Mouse (Mus musculus) layer of hippocampus, adult 2 months (tissue): ENCODE measurements around the gene Eml5. TPM values are rescaled to one million over a fixed set of nuclear protein-coding genes. Genes with fewer than 3 reads are reported as not detected.

Source experiments
- DNase-seq, 2 experiments: peaks; one replicate each; pipeline ENCODE4 v3.0.0; 2022; ENCODE audit warnings: low spot score in 2 of 2
- H3K27ac ChIP-seq: fragments of 200-600 bp; 2 replicates; pipeline ENCODE4 v1.8.1; 2022
- H3K4me3 ChIP-seq: fragments of 200-600 bp; 2 replicates; pipeline ENCODE4 v1.8.1; 2022; ENCODE audit warnings: mild to moderate bottlenecking
- CTCF ChIP-seq: fragments of 200-600 bp; conservative IDR thresholded peaks from 2 replicates; pipeline ENCODE4 v1.8.1; 2022; ENCODE audit warnings: antibody characterized with exemption, mild to moderate bottlenecking, moderate library complexity
- total RNA-seq, 2 experiments: library from RNA; stranded (reverse); gene quantifications; 2 replicates each; pipeline ENCODE4 v1.2.3; 2021

The Eml5 gene
- total RNA-seq, 2 experiments from 2014 or later, result 83.5 to 109 TPM

GRCm38 (mm10) chr12:98878693-98879092 is 22.6 kb downstream of the Eml5 start:
- H3K4me3 ChIP-seq, result no peak overlapping the region
- no peak for DNase-seq
- H3K27ac ChIP-seq, result no peak overlapping the region
- no peak for TF ChIP-seq CTCF

GRCm38 (mm10) chr12:98875216-98875615 is 26.1 kb downstream of the Eml5 start:
- no peak for TF ChIP-seq CTCF
- DNase-seq, result no peak
- H3K4me3 ChIP-seq, result no peak overlapping the region
- H3K27ac ChIP-seq, result no peak overlapping the region

DNA sequence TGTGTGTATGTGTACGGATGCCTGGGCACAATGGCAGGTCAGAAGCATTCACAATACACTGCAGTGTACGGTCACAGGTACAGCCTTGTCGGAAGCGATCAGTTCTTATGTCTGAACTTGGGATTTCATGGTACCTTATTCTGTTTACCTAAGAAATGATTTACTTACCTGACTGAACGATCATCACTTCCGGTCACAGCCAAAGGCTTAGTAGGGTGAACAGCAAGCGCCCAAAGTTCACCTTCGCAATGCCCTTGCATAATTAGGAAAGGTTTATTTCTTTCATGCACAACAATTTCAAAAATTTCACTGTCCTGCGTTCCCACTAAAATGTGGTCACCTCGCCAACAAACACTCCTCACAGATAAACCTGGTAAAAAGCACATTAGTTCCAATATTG is 28.4 kb downstream of the Eml5 start:
- Histone ChIP-seq H3K27ac (no peak overlapping the region), H3K4me3 (no peak overlapping the region)
- no peak for DNase-seq
- no peak for TF ChIP-seq CTCF

GRCm38 (mm10) chr12:98863436-98863835 is 37.8 kb downstream of the Eml5 start:
- no peak overlapping the region for H3K27ac ChIP-seq
- no peak for DNase-seq
- no peak for TF ChIP-seq CTCF
- H3K4me3 ChIP-seq, result no peak overlapping the region

DNA sequence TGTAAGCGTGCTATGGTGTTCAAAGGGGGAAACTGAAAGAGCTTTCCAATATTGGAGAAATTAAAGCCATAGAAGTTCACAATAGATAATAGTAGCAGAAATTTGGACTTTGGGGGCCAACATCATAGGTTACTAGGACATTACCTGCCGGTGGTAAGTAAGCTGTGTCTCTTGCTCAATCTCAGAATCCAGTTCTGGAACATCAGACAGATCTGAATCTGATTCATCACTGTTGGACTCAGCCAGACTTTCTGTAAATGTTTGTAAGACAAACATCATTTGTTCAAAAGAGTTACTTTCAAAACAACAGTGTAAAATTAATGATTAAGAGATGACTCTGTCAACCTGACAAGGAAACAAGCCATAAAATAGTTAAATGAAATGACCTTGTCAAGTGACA is 41.0 kb downstream of the Eml5 start:
- no peak for TF ChIP-seq CTCF
- Histone ChIP-seq H3K27ac (no peak overlapping the region), H3K4me3 (no peak overlapping the region)
- DNase-seq, result no peak

DNA sequence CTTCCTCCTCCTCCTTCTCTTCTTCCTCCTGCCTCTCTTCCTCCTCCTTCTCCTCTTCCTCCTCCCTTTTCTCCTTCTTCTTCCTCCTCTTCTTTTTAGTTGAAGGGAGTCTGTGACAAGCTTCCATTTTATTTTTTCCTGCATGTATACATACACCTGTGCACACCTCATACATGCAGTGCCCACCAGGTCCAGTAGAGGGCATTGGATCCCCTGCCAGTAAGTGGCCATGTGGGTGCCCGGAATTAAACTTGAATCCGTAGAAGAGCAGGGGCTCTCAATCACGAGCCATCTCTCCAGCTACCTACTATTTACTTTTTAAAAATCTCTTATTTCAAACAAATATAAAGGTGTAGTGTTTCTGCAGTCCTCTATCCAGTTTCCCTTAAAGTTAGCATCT is 50.5 kb downstream of the Eml5 start:
- peak in 1 of 2 experiments; percentile 33 for DNase-seq

DNA sequence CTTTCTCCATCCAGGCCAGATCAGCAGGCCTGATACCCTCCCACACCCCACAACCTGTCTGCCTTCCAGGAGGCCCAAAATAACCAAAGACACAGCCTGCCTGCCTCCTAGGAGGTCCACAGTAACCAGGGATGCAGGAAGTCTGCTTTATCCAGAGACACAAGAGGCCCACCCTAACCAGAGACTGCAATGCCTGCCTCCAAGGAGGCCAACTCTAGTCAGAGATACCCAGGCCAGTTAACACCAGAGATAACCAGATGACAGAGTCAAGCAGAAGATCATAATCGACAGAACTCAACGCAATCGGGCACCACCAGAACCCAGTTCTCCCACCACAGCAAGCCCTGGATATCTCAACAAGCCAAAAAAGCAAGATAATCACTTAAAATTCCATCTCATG is 56.5 kb downstream of the Eml5 start:
- no peak for TF ChIP-seq CTCF
- DNase-seq, result no peak
- H3K4me3 ChIP-seq, result no peak overlapping the region
- H3K27ac ChIP-seq, result no peak overlapping the region

More for the DNA sequence above, 50.5 kb downstream of the Eml5 start:
- Histone ChIP-seq H3K4me3 (no peak overlapping the region), H3K27ac (0 out of 2 replicates have a peak overlapping the region, but pooled peaks have one; percentile 14)
- TF ChIP-seq CTCF, result peak; percentile 77

DNA sequence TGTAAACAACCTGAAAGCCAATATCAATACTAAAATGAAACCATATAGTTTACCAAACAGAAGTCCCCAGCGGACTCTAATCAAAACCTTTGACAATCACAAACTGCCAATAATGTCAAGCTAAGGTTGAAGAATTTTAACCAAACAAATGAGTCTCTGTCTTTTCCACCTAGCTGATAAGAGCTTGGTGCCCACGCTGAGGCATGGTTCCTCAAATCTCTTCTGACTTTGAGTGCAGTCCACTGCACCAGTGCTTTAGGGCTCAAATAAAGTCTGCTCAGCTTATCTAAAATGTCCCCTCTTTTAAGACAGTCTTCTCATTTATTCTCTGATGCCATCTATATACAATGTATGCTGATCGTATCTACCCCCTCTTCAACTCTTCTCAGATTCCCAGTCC is 61.1 kb downstream of the Eml5 start:
- no peak overlapping the region for H3K4me3 ChIP-seq
- no peak for DNase-seq
- TF ChIP-seq CTCF, result no peak
- no peak overlapping the region for H3K27ac ChIP-seq

DNA sequence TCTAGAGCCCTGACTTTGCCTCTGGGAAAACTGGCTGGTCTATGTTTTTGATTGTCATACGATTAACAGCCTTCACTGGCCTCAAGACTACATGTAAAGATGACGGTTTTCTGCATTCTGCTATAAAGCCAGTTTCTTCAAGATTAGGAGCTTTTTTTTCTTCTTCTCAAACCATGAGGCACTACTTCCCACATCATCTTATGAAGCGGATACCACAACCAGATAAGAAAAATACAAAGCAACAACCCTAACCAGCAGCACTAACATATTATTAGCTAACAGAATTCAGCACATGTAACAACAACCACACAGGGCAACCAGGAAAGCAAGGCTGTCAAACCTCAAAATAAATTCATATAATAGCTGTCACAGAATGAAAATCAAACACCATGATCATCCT is 63.3 kb downstream of the Eml5 start:
- Histone ChIP-seq H3K4me3 (no peak overlapping the region), H3K27ac (no peak overlapping the region)
- no peak for TF ChIP-seq CTCF
- DNase-seq, result no peak

DNA sequence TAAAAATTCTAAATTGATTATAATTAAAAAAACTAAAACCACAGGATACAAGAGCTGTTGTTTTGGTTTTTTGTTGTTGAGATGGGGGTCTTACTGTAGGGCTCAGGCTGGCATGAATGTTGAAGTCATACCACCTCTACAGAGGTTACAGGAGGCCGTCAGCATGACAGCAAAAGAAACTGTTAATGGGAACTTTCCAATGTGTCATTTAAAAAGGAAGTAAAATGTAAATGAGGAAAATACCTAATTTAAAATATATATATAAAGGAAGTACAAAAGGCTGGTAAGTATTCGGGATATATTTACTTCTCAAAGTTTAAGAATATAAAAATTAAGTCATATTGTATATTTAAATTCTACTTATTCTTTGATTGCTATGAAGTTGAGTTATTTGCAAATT is 65.8 kb downstream of the Eml5 start:
- no peak overlapping the region for H3K27ac ChIP-seq
- no peak for TF ChIP-seq CTCF
- DNase-seq, result no peak

DNA sequence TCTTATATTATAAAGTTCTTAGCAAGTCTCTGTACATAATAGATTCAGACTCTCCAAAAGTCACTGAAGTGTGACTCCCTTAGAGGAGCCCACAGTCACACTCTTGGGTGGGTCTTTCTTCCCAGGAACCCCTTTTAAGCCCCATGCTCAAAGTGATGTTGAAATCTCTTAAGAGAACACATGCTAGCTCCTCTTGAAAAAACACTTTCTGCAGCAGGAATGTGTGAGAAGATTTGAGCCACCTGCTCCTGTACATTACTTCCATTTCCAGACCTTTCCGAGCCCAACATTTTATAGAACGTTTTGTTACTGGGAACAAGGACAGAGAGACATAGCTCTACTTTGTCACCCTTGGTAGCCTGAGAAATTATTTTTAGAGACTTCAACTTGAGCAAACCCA is 66.4 kb downstream of the Eml5 start:
- Histone ChIP-seq H3K4me3 (no peak overlapping the region), H3K27ac (no peak overlapping the region)
- no peak for TF ChIP-seq CTCF
- no peak for DNase-seq

More for the DNA sequence above, 65.8 kb downstream of the Eml5 start:
- H3K4me3 ChIP-seq, result no peak overlapping the region

DNA sequence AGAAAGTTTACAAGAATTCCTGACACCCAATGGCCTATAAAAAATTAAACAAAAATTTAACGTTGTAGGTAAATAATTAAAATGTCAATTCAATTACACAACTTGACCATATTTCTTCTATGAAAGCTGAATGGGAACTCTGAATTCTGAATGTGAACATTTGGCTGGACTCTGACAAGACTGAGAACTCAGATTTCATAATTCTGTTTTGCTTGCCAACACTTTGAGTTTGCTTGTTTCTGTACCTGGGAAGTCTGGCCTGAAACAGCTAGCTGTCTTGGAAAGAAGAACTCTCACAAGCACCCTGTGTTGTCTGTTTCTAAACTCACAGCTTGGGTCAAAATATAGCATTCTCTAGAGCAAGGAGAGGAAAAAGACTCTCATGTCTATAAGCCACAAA is 67.4 kb downstream of the Eml5 start:
- TF ChIP-seq CTCF, result no peak
- DNase-seq, result no peak
- no peak overlapping the region for H3K4me3 ChIP-seq
- H3K27ac ChIP-seq, result no peak overlapping the region

GRCm38 (mm10) chr12:98832929-98833598 is 68.2 kb downstream of the Eml5 start:
- H3K27ac ChIP-seq, result no peak overlapping the region
- H3K4me3 ChIP-seq, result no peak overlapping the region
- no peak for TF ChIP-seq CTCF
- no peak for DNase-seq

- no peak overlapping the region for H3K27ac ChIP-seq
- no peak for DNase-seq
- TF ChIP-seq CTCF, result no peak
- no peak overlapping the region for H3K4me3 ChIP-seq
These were observed 70.2 kb downstream of the Eml5 start for GRCm38 (mm10) chr12:98831122-98831521.
